Mouse (Mus musculus) midbrain, embryonic 13.5 days (tissue): ENCODE results near the gene Kcp. TPM values are rescaled to one million over a fixed set of nuclear protein-coding genes. Genes with fewer than 3 reads are reported as not detected.

Source experiments
- ATAC-seq: fragments of 200-750 bp; cut with Nextera tagmentation; 2 replicates; pipeline ENCODE4 v1.8.0; 2017; ENCODE audit warnings: mild to moderate bottlenecking, moderate TSS enrichment, moderate library complexity
- H3K27ac ChIP-seq: fragments of 300-500 bp; sonication (generic); 2 replicates; pipeline ENCODE4 v1.5.1; 2015; ENCODE audit warnings: inconsistent platforms, mild to moderate bottlenecking, moderate library complexity
- H3K27me3 ChIP-seq: fragments of 300-500 bp; sonication (generic); 2 replicates; pipeline ENCODE4 v1.6.1; 2015; ENCODE audit warnings: mild to moderate bottlenecking, inconsistent platforms
- H3K36me3 ChIP-seq: fragments of 300-500 bp; sonication (generic); 2 replicates; pipeline ENCODE4 v1.6.1; 2015; ENCODE audit warnings: mild to moderate bottlenecking, inconsistent platforms
- H3K4me1 ChIP-seq: fragments of 300-500 bp; sonication (generic); replicated peaks from 2 replicates; pipeline ENCODE4 v1.6.1; 2015; ENCODE audit warnings: inconsistent platforms
- H3K4me2 ChIP-seq: fragments of 300-500 bp; sonication (generic); replicated peaks from 2 replicates; pipeline ENCODE4 v1.6.1; 2015; ENCODE audit warnings: moderate library complexity, mild to moderate bottlenecking, inconsistent platforms
- H3K4me3 ChIP-seq: fragments of 300-500 bp; sonication (generic); replicated peaks from 2 replicates; pipeline ENCODE4 v1.5.1; 2015; ENCODE audit warnings: mild to moderate bottlenecking, inconsistent platforms
- H3K9ac ChIP-seq: fragments of 300-500 bp; sonication (generic); replicated peaks from 2 replicates; pipeline ENCODE4 v1.6.1; 2015; ENCODE audit warnings: mild to moderate bottlenecking, inconsistent platforms
- H3K9me3 ChIP-seq: fragments of 300-500 bp; sonication (generic); 2 replicates; pipeline ENCODE4 v1.6.1; 2016; ENCODE audit warnings: mild to moderate bottlenecking, inconsistent platforms
- WGBS: fragments of 180-500 bp; shearing (Covaris S2); methylation state at CpG from one replicate; pipeline ENCODE4 v1.1.7; 2015; 5-methylcytosine and 5-hydroxymethylcytosine counted together
- polyA plus RNA-seq: library from polyadenylated mRNA; unstranded; fragments of >200 nt; fragmentation: Nextera tagmentation; extraction: Ambion mirVana; gene quantifications from 2 replicates; pipeline ENCODE4 v1.2.1, GENCODE M21; 2015

The Kcp gene
- polyA plus RNA-seq, 1 experiment from 2014 or later: 14.0 TPM

DNA sequence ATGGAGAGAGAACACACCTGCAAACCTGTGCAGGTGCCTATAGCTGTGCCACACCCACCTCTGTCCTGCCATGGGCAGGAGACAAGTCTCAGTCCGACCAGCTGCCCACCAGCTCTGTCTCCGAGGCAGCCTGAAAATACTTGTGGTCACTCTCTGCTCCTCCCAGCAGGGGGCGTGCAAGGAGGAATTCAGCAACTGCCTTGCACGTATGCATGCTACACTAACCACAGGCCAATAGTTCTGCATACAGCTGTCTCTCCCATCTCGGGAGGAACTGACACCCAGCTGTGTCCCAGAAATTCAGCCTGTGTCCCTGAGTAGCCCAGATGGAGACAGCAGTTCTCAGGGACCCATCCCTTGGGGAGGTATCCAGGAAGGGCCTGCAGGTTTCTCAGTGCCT lies 9.4 kb upstream of the Kcp start:
- Histone ChIP-seq H3K27ac (no peak overlapping the region), H3K9me3 (no peaks in the 10 kb centered on the region), H3K4me2 (no peak overlapping the region), H3K36me3 (no peaks in the 10 kb centered on the region), H3K4me3 (no peak overlapping the region), H3K27me3 (peaks cover 12% of the 10 kb centered on the region; the same call in 1 of the 2 replicates), H3K9ac (no peak overlapping the region), H3K4me1 (peaks cover 10% of the 10 kb centered on the region)
- 6% methylated on average over 5 of the region's 5 CpGs for WGBS
- ATAC-seq: peak; percentile 66

DNA sequence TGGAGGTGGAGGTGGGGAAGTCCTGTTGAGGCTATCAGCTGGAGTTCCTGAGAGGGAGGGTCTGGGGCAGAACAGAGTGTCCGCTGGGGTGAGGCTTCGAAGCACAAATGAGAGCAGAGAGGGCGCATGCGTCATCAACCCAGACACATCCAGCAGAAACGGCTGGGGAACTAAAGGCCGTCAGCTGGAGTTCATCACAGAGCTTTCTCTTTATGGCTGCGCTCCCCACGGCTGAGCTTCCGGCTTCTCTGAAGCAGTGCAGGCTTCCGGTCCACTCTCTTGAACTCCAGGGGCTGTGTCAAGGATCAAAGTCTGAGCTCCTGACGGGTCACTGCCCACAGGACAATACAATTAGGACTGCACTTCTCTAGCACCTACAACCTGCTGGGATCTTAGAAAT lies 5.5 kb upstream of the Kcp start:
- peak; percentile 67 for ATAC-seq
- Histone ChIP-seq H3K27ac (no peak overlapping the region), H3K9ac (no peak overlapping the region), H3K27me3 (peaks cover 27% of the 10 kb centered on the region), H3K36me3 (no peaks in the 10 kb centered on the region), H3K4me2 (peak overlapping the region; percentile 46), H3K4me3 (peak overlapping the region; percentile 7; the same call in 1 of the 2 replicates), H3K4me1 (peaks cover 10% of the 10 kb centered on the region), H3K9me3 (no peaks in the 10 kb centered on the region)
- WGBS: under 1% methylated on average over 11 of the region's 11 CpGs

DNA sequence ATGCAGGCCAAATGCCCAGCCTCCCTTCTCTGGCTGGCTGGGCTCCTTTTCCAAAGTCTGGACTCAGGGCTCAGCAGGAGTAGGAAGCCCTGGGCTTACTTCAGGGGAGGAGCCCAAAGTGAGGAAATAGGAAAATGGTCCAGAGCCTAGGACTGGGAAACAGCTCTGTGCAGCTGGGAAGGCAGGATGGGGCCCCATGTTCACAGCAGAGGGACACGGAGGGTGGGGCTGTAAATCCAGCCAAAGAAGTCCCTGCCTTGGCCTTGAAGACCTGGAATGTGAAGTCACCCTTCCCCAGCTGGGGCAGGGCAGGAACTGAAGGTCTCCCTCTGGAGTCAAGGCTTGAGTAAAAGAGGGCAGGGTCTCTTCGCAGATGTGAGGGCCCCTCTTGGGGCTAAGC lies 1.3 kb upstream of the Kcp start:
- no peak overlapping the region for H3K27ac ChIP-seq
- peaks cover 50% of the 10 kb centered on the region for H3K27me3 ChIP-seq
- H3K9ac ChIP-seq: no peak overlapping the region
- no peaks in the 10 kb centered on the region for H3K9me3 ChIP-seq
- H3K4me2 ChIP-seq: no peak overlapping the region
- 48% methylated on average over 2 of the region's 2 CpGs for WGBS
- ATAC-seq: no peak
- H3K36me3 ChIP-seq: no peaks in the 10 kb centered on the region
- H3K4me3 ChIP-seq: no peak overlapping the region
- H3K4me1 ChIP-seq: peaks cover 21% of the 10 kb centered on the region

DNA sequence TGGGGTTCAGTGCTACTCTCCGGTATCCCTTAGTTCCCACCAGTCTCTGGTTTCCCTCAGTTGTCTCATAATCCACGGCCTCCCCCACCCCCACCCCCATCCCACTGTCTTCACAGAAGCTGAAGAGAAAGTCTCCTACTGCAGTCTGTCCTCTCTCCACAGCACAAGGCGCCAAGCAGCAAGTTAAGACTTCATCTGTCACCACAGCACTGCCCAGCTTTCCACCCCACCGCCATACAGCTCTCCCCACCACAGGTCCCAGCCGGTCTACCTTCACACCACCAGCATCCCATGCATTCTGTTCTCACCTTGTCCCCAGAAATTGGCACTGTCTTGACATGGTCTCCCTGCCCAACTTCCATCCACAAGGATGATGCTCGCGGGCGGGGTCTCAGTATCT lies 918 bp downstream of the Kcp start:
- peaks cover 56% of the 10 kb centered on the region for H3K27me3 ChIP-seq
- H3K4me1 ChIP-seq: peaks cover 11% of the 10 kb centered on the region
- H3K4me2 ChIP-seq: peak overlapping the region; percentile 65
- H3K36me3 ChIP-seq: no peaks in the 10 kb centered on the region
- H3K9ac ChIP-seq: 0 out of 2 replicates have a peak overlapping the region, but pooled peaks have one; percentile 19
- H3K27ac ChIP-seq: no peak overlapping the region
- H3K9me3 ChIP-seq: no peaks in the 10 kb centered on the region
- WGBS: 24% methylated on average over 8 of the region's 8 CpGs
- peak overlapping the region; percentile 47 for H3K4me3 ChIP-seq
- ATAC-seq: peak; percentile 60

DNA sequence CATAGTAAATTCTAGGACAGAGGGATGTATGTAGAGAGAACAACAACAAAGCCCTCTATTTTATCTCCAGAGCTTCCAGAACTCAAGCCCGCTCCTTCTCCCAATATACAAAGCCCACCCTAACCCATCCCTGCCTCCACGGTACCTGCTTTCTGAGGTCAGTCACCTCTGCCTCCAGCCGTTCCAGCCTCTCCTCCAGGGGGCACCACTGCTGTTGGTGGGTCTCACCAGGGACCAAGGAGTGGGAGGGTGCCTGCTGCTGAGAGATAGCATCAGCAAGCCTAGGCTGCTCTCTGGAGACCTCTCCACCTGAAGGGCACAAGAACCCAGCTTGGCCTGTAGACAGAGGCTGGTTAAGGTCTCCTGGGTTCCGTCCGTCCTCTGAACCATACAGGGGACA lies 2.3 kb downstream of the Kcp start:
- no peak overlapping the region; the same call in 1 of the 2 replicates for H3K9ac ChIP-seq
- no peak overlapping the region for H3K27ac ChIP-seq
- H3K4me2 ChIP-seq: no peak overlapping the region
- peaks cover 56% of the 10 kb centered on the region for H3K27me3 ChIP-seq
- no peak for ATAC-seq
- H3K4me3 ChIP-seq: no peak overlapping the region
- whole genome bisulfite sequencing: 84% methylated on average over 5 of the region's 5 CpGs
- H3K4me1 ChIP-seq: peaks cover 11% of the 10 kb centered on the region
- no peaks in the 10 kb centered on the region for H3K36me3 ChIP-seq
- H3K9me3 ChIP-seq: no peaks in the 10 kb centered on the region

DNA sequence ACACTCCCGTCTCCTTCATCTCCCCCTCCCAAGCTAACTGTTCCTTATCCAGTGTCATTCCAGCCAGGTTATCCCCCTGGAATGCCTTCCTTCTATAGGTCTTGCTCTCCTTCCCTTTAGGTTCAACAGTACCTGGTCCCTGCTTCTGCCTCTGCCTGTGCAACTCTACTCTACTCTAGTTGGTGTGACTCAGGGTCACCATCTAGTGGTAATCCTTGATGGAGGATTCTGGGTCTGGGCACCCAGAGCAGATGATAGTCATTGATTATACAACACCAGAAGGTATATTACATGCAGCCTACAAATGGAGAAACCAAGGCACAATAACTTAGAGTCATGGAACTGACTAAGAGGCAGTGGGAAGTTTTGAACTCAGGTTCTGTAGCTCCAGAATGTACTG lies 6.2 kb downstream of the Kcp start:
- H3K4me1 ChIP-seq: no peaks in the 10 kb centered on the region
- no peak overlapping the region for H3K4me3 ChIP-seq
- no peak overlapping the region for H3K9ac ChIP-seq
- no peak overlapping the region for H3K27ac ChIP-seq
- H3K4me2 ChIP-seq: no peak overlapping the region
- H3K27me3 ChIP-seq: peaks cover 48% of the 10 kb centered on the region
- H3K36me3 ChIP-seq: no peaks in the 10 kb centered on the region
- ATAC-seq: no peak
- 90% methylated on average over 1 of the region's 1 CpGs for WGBS
- H3K9me3 ChIP-seq: no peaks in the 10 kb centered on the region

DNA sequence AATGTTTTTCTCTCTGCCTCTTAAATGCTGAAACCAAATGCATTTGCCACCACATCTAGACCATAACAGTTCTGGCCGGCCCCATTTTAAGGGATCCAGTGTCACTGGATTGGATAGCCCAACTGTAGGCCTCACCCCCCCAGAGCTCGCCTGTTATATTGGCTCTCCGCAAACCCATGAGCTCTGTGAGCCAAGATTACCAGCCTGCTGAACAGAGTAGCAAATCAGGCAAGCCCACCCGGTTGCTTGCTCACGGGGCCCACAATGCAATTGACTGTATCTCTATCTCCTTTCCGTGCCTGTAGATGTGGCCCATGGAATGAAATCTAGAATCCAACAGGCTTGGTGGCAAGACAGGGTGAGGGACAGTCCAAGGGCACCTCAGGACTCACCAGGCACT lies 6.9 kb downstream of the Kcp start:
- no peak overlapping the region for H3K27ac ChIP-seq
- 90% methylated on average over 6 of the region's 6 CpGs for WGBS
- H3K9me3 ChIP-seq: no peaks in the 10 kb centered on the region

DNA sequence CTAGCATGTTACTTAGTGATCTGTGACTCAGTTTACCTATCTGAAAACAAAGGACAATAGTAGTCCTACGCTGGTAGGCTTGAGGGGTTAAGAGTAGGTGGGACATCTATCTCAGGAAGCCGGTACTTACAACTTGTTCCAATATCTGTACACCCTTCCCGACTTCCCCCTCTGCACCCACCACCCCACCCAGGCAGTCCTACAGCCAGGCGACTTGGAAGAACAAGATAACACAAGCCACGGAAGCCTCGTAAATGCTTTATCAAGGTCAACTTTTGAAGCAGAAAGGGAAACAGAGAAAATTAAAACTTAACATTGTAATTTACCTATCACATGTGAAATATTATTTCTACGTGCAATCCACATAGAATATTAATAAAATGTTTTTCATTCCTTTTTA lies 7.6 kb downstream of the Kcp start:
- H3K4me3 ChIP-seq: no peak overlapping the region
- no peak overlapping the region for H3K9ac ChIP-seq
- 0 out of 2 replicates have a peak, but pooled peaks cover 4% of the 10 kb centered on the region for H3K4me1 ChIP-seq
- peaks cover 50% of the 10 kb centered on the region for H3K27me3 ChIP-seq
- no peaks in the 10 kb centered on the region for H3K36me3 ChIP-seq
- H3K4me2 ChIP-seq: no peak overlapping the region
- no peak for ATAC-seq
- WGBS: 95% methylated on average over 7 of the region's 7 CpGs
- no peaks in the 10 kb centered on the region for H3K9me3 ChIP-seq
- H3K27ac ChIP-seq: no peak overlapping the region

More for the DNA sequence above, 6.9 kb downstream of the Kcp start:
- H3K4me3 ChIP-seq: no peak overlapping the region
- 0 out of 2 replicates have a peak, but pooled peaks cover 4% of the 10 kb centered on the region for H3K4me1 ChIP-seq
- ATAC-seq: no peak
- H3K4me2 ChIP-seq: no peak overlapping the region
- peaks cover 48% of the 10 kb centered on the region for H3K27me3 ChIP-seq
- no peaks in the 10 kb centered on the region for H3K36me3 ChIP-seq
- H3K9ac ChIP-seq: no peak overlapping the region

DNA sequence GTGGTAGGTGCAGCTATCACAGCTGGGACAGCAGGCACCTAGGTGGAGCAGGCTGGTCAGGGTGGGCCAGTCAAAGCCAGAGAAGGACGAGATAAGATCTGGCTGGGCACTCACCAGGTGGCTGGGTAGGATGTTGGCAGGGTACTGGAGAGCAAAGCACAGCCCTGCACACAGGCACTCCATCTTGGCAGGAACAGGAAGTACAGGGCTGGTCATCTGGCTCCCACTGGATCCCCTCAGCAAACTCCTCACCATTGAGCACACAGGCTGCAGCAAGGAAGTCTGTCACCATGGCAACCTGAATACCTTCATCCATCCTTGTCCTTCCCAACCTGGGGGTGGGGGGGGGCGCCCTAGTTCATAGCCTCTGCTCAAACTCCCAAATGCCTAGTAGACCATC lies 10.0 kb downstream of the Kcp start:
- Histone ChIP-seq H3K36me3 (no peaks in the 10 kb centered on the region), H3K4me3 (no peak overlapping the region), H3K9ac (no peak overlapping the region), H3K27ac (no peak overlapping the region), H3K9me3 (no peaks in the 10 kb centered on the region), H3K4me2 (no peak overlapping the region), H3K27me3 (peaks cover 45% of the 10 kb centered on the region), H3K4me1 (0 out of 2 replicates have a peak, but pooled peaks cover 4% of the 10 kb centered on the region)
- WGBS: 33% methylated on average over 2 of the region's 2 CpGs
- no peak for ATAC-seq

DNA sequence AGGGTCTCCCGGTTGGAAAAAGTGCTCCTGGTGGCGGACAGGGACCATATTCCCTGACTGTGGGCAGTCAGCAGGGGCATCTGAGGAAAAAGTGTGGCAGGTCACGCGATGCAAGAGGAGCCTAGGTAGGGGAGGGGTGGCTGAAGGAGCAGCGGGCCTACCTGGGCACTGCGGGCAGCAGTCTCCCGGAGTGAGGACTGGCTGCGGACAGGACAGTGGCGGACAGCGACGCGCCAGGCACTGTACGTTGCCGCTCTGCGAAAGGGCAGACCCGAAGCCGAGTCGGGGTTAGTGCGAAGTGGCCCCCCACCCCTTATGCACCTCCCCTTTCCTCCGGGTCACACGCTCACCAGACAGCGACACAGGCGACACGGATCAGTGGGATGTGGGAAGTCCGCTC lies 11.5 kb downstream of the Kcp start:
- H3K36me3 ChIP-seq: no peaks in the 10 kb centered on the region
- H3K27me3 ChIP-seq: peaks cover 51% of the 10 kb centered on the region
- peak overlapping the region; percentile 12 for H3K4me2 ChIP-seq
- 10% methylated on average over 24 of the region's 25 CpGs for WGBS
- H3K4me1 ChIP-seq: 0 out of 2 replicates have a peak, but pooled peaks cover 4% of the 10 kb centered on the region
- no peaks in the 10 kb centered on the region for H3K9me3 ChIP-seq
- ATAC-seq: peak; percentile 32; the same call in 1 of the 2 replicates
- 0 out of 2 replicates have a peak overlapping the region, but pooled peaks have one; percentile 7 for H3K4me3 ChIP-seq
- no peak overlapping the region for H3K27ac ChIP-seq
- no peak overlapping the region for H3K9ac ChIP-seq

DNA sequence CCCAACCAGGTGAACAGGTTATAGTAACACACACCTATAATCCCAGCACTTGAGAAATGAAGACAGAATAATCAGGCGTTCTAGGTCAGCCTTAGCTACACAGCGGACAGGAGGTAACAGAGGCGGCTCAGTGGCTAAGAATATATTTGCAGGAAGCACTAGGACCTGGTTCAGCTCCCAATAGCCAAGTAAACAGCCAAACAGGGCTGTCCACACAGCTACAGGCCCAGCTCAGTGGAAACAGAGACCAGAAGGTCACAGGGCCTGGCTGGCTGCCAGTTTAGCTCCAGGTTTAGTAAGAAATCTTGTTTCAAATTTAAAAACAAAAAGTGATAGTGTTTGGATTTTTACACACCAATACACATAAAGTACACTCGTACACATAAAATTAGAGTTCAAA lies 13.7 kb downstream of the Kcp start:
- H3K9me3 ChIP-seq: no peaks in the 10 kb centered on the region
- H3K36me3 ChIP-seq: no peaks in the 10 kb centered on the region
- H3K4me3 ChIP-seq: no peak overlapping the region
- peaks cover 51% of the 10 kb centered on the region for H3K27me3 ChIP-seq
- no peak for ATAC-seq
- WGBS: 89% methylated on average over 4 of the region's 4 CpGs
- no peak overlapping the region for H3K4me2 ChIP-seq
- H3K9ac ChIP-seq: no peak overlapping the region
- no peak overlapping the region for H3K27ac ChIP-seq
- H3K4me1 ChIP-seq: 0 out of 2 replicates have a peak, but pooled peaks cover 4% of the 10 kb centered on the region

DNA sequence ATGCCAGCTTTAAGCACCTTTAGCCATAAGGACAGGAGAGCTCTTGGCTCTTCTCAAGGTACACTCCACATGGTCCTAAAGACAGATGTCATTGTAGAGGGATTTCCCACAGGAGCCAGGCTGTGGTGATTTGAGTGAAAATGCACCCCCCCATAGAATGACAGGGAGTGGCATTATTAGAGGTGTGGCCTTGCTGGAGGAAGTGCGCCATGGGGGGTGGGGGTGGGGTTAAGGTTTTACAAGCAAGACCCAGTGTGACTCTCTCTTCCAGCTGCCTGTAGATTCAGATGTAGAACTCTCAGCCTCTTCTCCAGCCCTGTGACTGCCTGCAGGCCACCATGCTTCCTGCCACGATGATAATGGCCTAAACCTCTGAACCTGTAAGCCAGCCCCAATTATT lies 21.8 kb downstream of the Kcp start:
- Histone ChIP-seq H3K4me1 (peaks cover 7% of the 10 kb centered on the region), H3K27ac (no peak overlapping the region), H3K36me3 (no peaks in the 10 kb centered on the region), H3K9me3 (no peaks in the 10 kb centered on the region), H3K27me3 (peaks cover 18% of the 10 kb centered on the region), H3K4me2 (no peak overlapping the region), H3K4me3 (no peak overlapping the region), H3K9ac (no peak overlapping the region)
- ATAC-seq: no peak
- 62% methylated on average over 2 of the region's 2 CpGs for WGBS
